Mouse (Mus musculus): Measurements from ENCODE around the gene Prrg2.

Prrg2 gene

DNA sequence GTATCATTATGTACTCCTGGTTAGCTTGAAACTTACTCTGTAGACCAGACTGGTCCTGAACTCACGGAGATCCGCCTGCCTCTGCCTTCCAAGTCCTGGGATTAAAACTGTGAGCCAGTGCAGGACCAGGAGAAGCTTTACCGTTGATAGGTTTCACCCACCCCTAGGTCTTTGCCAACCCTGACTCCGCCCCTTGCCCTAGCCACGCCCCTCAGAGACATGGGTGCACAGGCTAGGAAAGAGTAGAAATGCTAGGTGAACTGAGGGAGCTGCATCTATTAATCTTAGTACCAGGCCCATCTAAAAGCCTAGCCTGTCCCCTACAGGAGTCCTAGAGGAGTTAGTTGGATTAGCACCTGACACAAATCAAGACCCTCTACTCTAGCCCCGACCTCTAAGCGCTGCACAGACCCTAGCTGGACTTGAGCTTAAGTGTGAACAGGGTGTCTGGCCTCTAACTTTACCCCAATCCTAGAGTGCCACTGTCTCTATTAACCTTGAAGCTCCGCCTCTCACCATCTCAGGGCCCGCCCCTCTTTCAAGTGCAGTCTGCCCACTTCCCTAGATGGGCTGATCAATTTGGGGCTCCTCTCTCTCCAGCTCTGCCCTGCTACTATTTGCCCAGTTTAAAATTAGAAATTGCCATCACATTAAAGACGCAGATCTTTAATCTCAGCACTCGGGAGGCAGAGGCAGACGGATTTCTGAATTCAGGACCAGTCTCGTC lies 27.9 kb upstream of the Prrg2 start:
- DNase-seq (ENCODE audit: low read depth, low spot score): no peak

- DNase-seq (ENCODE audit: low read depth, low spot score): no peak
Observed at GRCm38 (mm10) chr7:45088597-45088996, 26.1 kb upstream of the Prrg2 start.

DNA sequence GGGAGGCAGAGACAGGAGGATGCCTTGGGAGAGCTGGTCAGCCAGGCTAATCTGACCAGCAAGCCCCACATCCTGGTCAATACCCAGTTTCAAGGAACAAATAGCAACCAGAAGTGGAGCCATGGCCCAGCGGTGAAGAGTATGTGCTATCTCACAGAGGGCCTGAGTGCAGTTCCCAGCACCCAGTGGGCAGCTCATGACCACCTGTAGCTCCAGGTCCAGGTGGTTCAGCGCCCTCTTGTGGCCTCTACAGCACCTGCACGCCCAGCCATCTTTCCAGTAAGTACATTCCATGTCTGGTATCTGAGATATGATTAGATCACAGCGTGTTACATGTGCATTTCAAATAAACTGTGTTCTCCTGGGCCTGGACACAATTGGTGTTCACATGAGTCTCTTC lies 23.6 kb upstream of the Prrg2 start:
- DNase-seq (ENCODE audit: low read depth, low spot score): no peak

GRCm38 (mm10) chr7:45083300-45083890 lies 20.9 kb upstream of the Prrg2 start:
- no peak for DNase-seq (ENCODE audit: low read depth, low spot score)

DNA sequence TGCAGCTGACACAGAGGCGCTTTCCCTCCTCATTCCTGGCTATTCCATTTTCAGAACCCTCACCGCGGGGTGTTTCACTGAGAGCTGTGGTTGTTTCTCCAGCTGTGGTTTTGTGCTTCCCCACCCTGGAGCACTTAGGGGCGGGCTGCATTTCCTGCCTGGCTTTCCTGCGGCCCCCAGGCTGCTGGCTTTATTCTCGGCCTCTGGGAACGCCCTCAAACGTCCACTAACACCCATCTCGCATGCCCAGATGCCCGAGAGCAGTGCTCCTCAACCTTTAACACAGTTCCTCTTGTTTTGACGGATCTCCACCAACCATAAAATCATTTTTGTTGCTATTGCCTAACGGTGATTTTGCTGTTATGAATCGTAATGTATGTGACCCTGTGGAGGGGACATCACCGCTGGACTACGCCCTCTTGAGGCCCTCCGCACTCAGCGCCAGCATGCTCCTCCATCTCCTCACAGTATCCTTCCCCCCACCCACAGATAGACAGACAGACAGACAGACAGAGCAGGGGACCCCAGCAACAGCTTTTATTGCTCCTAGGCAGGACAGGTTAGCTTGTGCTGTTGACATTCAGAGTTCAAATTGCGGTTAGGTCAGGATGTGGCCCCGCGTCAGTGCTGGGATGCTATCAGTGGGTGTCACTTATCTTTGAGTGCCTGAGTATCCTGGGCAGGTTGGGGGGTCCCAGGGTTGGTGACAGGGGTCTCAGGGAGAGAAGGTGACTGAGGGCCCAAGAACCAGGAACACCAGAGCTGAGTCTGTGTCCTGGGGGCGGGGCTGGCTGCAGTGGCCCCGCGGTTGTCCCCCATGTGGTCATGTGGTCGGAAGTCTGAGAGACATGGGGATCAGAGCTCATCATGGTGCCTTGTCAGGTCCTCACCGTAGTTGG lies 20.2 kb upstream of the Prrg2 start:
- no peak for DNase-seq (ENCODE audit: low read depth, low spot score)

- no peak for DNase-seq (ENCODE audit: low read depth, low spot score)
Observed at GRCm38 (mm10) chr7:45081016-45081415, 18.5 kb upstream of the Prrg2 start.

- peak; percentile 84 for DNase-seq (ENCODE audit: low read depth, low spot score)
Observed at GRCm38 (mm10) chr7:45079856-45080255, 17.4 kb upstream of the Prrg2 start.

DNA sequence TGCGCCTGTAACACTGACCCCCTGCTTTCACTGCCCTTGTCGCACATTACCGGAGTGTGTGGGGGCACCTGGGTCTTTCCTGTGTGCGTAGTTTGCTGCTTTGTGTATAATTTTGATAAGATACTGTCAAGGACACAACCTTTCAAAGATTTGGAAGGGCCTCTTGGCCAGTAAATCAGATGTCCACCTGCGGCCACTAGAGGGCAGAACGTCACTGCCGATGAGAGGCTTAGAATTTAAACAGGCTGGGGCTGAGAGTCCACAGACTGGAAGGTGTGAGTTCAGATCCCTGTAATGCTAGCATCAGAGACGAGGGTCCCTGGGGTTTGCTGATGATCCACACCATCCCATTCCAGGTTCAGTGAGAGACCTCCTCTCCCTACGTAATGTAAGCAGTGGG lies 16.0 kb upstream of the Prrg2 start:
- peak; percentile 66 for DNase-seq (ENCODE audit: low read depth, low spot score)

DNA sequence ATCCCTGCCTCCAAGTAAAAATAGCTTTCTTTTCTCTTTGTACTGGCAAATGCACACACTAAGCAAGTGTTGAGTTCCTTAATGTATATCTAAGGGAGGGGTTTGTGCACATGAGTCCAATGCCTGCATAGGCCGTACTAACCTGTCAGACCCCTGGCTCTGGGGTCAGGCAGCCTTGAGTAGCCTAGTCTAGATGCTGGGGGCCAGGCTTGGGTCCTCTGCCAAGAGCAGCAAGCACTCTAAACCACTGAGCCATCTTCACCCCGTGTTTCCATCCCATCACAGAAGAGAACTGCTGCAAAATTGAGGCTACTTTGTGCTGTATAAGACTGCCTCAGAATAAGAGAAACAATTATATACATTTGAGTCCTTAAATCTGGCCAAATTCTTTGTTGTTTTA lies 15.4 kb upstream of the Prrg2 start:
- no peak for DNase-seq (ENCODE audit: low read depth, low spot score)

DNA sequence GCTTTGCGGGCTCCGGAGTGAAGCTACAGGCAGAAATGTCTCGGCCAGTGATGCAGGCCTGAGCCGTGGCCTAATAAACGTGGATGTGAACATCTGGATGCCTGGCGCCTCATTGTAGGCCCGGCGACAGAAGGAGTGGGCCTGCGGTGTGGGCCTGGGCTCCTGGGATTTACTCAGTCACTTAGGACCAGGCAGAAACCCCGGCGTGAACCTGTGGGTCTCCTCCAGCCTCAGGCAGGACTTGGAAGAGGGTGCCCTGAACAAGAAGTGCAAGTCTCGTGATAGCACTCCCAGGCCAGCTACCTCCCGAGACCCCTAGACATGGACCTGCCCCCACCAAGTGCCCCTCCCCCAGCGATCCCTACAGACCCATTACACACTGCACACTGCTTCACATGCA lies 14.8 kb upstream of the Prrg2 start:
- DNase-seq (ENCODE audit: low read depth, low spot score): no peak

DNA sequence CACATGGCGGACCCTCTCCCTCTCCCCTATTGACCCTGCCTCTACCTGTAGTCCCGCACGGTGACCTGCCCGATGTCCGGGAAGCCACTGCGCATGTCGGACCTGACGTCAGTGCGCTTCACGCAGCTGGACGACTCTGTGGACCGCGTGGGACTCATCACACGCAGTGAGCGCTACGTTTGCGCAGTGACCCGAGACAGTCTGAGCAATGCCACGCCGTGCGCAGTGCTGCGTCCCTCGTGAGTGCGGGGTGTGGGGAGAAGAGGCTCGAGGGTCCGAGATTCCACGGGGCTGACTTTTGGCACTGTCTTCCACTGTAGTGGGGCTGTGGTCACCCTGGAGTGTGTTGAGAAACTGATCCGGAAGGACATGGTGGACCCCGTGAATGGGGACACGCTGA lies 14.0 kb upstream of the Prrg2 start:
- no peak for DNase-seq (ENCODE audit: low read depth, low spot score)

GRCm38 (mm10) chr7:45075405-45075804 lies 12.9 kb upstream of the Prrg2 start:
- DNase-seq (ENCODE audit: low read depth, low spot score): no peak

GRCm38 (mm10) chr7:45073949-45074348 lies 11.5 kb upstream of the Prrg2 start:
- DNase-seq (ENCODE audit: low read depth, low spot score): no peak

GRCm38 (mm10) chr7:45073171-45073707 lies 10.8 kb upstream of the Prrg2 start:
- DNase-seq (ENCODE audit: low read depth, low spot score): no peak

DNA sequence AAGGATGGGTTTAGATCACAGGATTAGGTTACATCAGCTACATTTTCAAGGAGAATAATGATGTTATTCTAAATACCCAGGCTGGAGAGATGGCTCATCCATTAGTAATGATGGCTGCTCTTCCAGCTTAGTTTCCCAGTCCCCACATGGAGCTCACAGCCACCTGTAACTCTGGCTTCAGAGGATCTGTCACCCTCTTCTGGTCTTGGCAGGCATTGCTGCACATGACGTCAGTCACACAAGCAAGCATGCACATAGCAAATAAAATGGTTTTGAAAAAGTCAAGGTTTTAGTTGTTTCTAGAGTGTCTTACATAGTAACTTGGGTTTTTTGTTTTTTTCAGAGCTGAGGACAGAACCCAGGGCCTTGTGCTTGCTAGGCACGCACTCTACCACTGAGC lies 9.8 kb upstream of the Prrg2 start:
- DNase-seq (ENCODE audit: low read depth, low spot score): no peak

DNA sequence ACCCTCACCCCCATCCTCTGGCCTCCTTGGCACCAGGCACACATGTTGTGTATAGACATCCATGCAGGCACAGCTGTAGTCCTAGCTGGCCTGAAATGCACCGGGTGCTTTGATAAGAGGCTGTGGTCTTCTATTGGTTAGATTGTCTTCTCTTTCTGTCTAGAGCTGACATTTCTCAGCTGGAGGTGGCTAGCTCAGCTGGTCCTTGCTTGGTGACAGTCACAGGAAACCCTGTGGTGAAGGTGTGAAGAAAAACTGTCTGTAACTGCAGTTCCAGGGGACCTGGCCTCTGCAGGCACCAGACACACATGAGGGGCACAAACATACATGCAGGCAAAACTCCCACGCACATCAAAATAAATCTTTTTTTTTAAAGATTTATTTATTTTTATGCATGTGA lies 7.2 kb upstream of the Prrg2 start:
- DNase-seq (ENCODE audit: low read depth, low spot score): no peak

DNA sequence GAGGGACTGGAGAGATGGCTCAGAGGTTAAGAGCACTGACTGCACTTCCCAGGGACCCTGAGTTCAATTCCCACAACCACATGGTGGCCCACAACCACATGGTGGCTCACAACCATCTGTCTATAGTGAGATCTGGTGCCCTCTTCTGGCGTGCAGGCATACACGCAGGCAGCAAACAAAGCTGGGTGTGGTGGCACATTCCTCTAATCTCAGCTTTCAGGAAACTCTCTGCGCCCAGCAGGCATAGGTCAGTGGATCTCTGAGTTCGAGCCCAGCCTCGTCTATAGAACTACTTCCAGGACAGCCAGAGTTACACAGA lies 5.5 kb upstream of the Prrg2 start:
- DNase-seq (ENCODE audit: low read depth, low spot score): peak; percentile 55

DNA sequence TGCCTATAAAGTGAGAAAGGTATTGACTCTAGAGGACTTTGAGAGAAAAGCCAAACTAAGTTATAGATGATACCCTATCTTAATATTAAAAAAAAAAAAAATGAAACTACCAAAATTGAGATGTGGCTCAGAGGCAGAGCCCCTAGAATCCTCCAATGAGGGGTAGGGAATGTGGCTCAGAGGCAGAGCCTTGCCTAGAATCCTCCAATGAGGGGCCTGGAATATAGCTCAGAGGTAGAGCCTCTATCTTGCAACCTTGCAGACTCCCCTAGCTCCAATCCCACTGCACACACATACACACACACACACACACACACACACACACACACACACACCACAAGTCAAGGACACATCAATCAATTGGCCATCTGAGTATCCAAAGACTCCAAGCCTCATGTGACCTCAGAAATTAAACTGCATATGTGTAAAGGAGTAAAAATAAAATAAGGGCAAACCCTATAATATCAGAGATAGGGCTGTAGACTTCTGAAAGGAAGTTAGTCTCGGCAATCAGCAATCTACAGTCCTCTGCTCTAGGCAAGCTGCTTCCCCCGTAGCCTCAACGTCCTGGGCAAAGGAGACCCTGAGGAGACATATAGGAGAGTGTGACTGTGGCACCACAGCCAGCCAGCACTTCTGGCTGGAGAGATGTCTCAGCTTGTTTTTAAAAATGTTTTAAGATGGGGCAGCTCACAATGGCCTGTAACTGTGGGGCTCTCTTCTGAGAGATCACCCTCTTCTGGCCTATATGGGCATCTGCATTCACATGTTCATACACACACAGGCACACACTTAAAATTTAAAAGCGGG lies 4.9 kb upstream of the Prrg2 start:
- DNase-seq (ENCODE audit: low read depth, low spot score): no peak

- no peak for DNase-seq (ENCODE audit: low read depth, low spot score)
Observed at GRCm38 (mm10) chr7:45061532-45062075, 873 bp downstream of the Prrg2 start.

DNA sequence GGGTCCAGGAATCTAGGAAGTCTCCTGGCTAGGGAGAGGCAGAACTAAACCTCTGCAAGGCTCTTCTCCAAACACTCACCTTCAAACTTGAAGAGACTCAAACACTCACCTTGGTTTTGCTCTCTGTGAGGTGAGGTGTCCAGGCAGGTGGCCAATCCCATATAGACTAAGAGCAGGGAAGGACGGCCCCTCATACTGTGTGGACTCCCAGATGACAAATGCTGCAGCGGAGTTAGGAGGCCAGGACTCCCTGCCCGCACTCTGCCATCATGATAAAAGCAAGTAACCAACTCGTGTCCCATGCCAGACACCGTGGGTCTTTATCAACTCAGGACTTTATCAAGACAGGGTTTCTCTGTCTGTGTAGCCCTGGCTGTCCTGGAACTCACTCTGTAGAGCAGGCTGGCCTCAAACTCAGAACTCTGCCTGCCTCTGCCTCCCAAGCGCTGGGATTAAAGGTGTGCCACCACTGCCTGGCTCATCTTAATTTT lies 1.8 kb downstream of the Prrg2 start:
- no peak for DNase-seq (ENCODE audit: low read depth, low spot score)

Data from embryo, embryonic 11.5 days (tissue).